Mouse (Mus musculus) forebrain, postnatal 0 days (tissue): ENCODE results near the gene Thsd4. TPM values are rescaled to one million over a fixed set of nuclear protein-coding genes. Genes with fewer than 3 reads are reported as not detected.
A peak's percentile ranks its signal among the peaks of the same experiment; 100 is the strongest.

Source experiments
- ATAC-seq: fragments of 200-750 bp; cut with Nextera tagmentation; 2 replicates; pipeline ENCODE4 v1.8.0; 2017; ENCODE audit warnings: mild to moderate bottlenecking, moderate library complexity
- DNase-seq: peaks from one replicate; pipeline ENCODE4 v3.0.0-alpha.2; 2015
- H3K27ac ChIP-seq: fragments of 300-500 bp; sonication (generic); 2 replicates; pipeline ENCODE4 v1.5.1; 2014; ENCODE audit warnings: low read depth, mild to moderate bottlenecking, antibody characterized with exemption, low read length, moderate library complexity, mixed read lengths
- H3K27me3 ChIP-seq: fragments of 300-500 bp; sonication (generic); 2 replicates; pipeline ENCODE4 v1.6.1; 2014; ENCODE audit warnings: mild to moderate bottlenecking, low read length, mixed read lengths; ENCODE audit not compliant: insufficient read depth
- H3K36me3 ChIP-seq: fragments of 300-500 bp; sonication (generic); 2 replicates; pipeline ENCODE4 v1.6.1; 2014; ENCODE audit warnings: mild to moderate bottlenecking, moderate library complexity; ENCODE audit not compliant: insufficient read depth
- H3K4me1 ChIP-seq: fragments of 300-500 bp; sonication (generic); 2 replicates; pipeline ENCODE4 v1.6.1; 2014; ENCODE audit warnings: antibody characterized with exemption; ENCODE audit not compliant: insufficient read depth
- H3K4me2 ChIP-seq: fragments of 300-500 bp; sonication (generic); 2 replicates; pipeline ENCODE4 v1.6.1; 2014; ENCODE audit warnings: low read depth, mild to moderate bottlenecking, moderate library complexity
- H3K4me3 ChIP-seq: fragments of 300-500 bp; sonication (generic); 2 replicates; pipeline ENCODE4 v1.5.1; 2014; ENCODE audit warnings: low read depth, low read length, mixed read lengths
- H3K9ac ChIP-seq: fragments of 300-500 bp; sonication (generic); 2 replicates; pipeline ENCODE4 v1.6.1; 2014; ENCODE audit warnings: mild to moderate bottlenecking
- H3K9me3 ChIP-seq: fragments of 300-500 bp; sonication (generic); 2 replicates; pipeline ENCODE4 v1.6.1; 2016; ENCODE audit warnings: low read length
- CTCF ChIP-seq: sonication (generic); IDR thresholded peaks from 2 replicates; pipeline ENCODE4 v1.5.1; 2016; ENCODE audit warnings: antibody characterized with exemption, control low read depth, low read depth
- WGBS: fragments of 180-500 bp; shearing (Covaris S2); extraction: QIAGEN DNeasy Blood & Tissue Kit; methylation state at CpG from one replicate; pipeline ENCODE4 v1.1.7; 2014; 5-methylcytosine and 5-hydroxymethylcytosine counted together
- polyA plus RNA-seq: library from polyadenylated mRNA; unstranded; fragments of >200 nt; fragmentation: Nextera tagmentation; extraction: Ambion mirVana; gene quantifications from 2 replicates; pipeline ENCODE4 v1.2.1, GENCODE M21; 2015
- total RNA-seq: library from RNA; depleted of rRNA; stranded (reverse); fragments of >200 nt; gene quantifications from 2 replicates; pipeline ENCODE4 v1.2.3, GENCODE M21; 2014

Thsd4 gene
- total and polyA plus RNA-seq, 2 experiments from 2014 or later: 3.5 to 14.2 TPM

- H3K27ac ChIP-seq: no peak overlapping the region
Measured at GRCm38 (mm10) chr9:60492275-60492974, 29.4 kb downstream of the Thsd4 start.

GRCm38 (mm10) chr9:60491489-60492100 lies 30.3 kb downstream of the Thsd4 start:
- Histone ChIP-seq H3K36me3 (no peaks in the 10 kb centered on the region), H3K27me3 (no peaks in the 10 kb centered on the region), H3K4me1 (peaks cover 4% of the 10 kb centered on the region; the same call in 1 of the 2 replicates), H3K27ac (no peak overlapping the region), H3K4me2 (no peak overlapping the region), H3K9me3 (no peaks in the 10 kb centered on the region), H3K9ac (no peak overlapping the region), H3K4me3 (no peak overlapping the region)
- ATAC-seq (no peak), DNase-seq (no peak)
- no peak for TF ChIP-seq CTCF
- 64% methylated on average over 16 of the region's 16 CpGs for WGBS

More at GRCm38 (mm10) chr9:60492275-60492974, 29.4 kb downstream of the Thsd4 start:
- TF ChIP-seq CTCF: no peak
- DNase-seq (no peak), ATAC-seq (no peak)
- peaks cover 4% of the 10 kb centered on the region; the same call in 1 of the 2 replicates for H3K4me1 ChIP-seq
- H3K9me3 ChIP-seq: no peaks in the 10 kb centered on the region
- H3K9ac ChIP-seq: no peak overlapping the region
- no peaks in the 10 kb centered on the region for H3K27me3 ChIP-seq
- WGBS: 91% methylated on average over 16 of the region's 16 CpGs
- H3K4me3 ChIP-seq: no peak overlapping the region
- no peak overlapping the region for H3K4me2 ChIP-seq
- H3K36me3 ChIP-seq: no peaks in the 10 kb centered on the region

- 79% methylated on average over 8 of the region's 8 CpGs for WGBS
- no peak for ATAC-seq
Measured at GRCm38 (mm10) chr9:60491079-60491478, 30.8 kb downstream of the Thsd4 start.

GRCm38 (mm10) chr9:60488816-60489215 lies 33.0 kb downstream of the Thsd4 start:
- TF ChIP-seq CTCF: no peak
- no peak overlapping the region for H3K4me3 ChIP-seq

More at GRCm38 (mm10) chr9:60491079-60491478, 30.8 kb downstream of the Thsd4 start:
- Histone ChIP-seq H3K27me3 (no peaks in the 10 kb centered on the region), H3K9ac (no peak overlapping the region), H3K27ac (no peak overlapping the region), H3K9me3 (no peaks in the 10 kb centered on the region), H3K4me2 (no peak overlapping the region), H3K4me1 (peaks cover 4% of the 10 kb centered on the region; the same call in 1 of the 2 replicates), H3K36me3 (no peaks in the 10 kb centered on the region), H3K4me3 (no peak overlapping the region)
- no peak for TF ChIP-seq CTCF
- no peak for DNase-seq

GRCm38 (mm10) chr9:60482165-60482564 lies 39.7 kb downstream of the Thsd4 start:
- Histone ChIP-seq H3K4me1 (no peaks in the 10 kb centered on the region), H3K4me2 (no peak overlapping the region), H3K36me3 (no peaks in the 10 kb centered on the region), H3K4me3 (no peak overlapping the region), H3K27ac (no peak overlapping the region), H3K9me3 (no peaks in the 10 kb centered on the region), H3K9ac (no peak overlapping the region), H3K27me3 (no peaks in the 10 kb centered on the region)
- 81% methylated on average over 4 of the region's 4 CpGs for WGBS
- DNase-seq (no peak), ATAC-seq (no peak)
- TF ChIP-seq CTCF: no peak

More at GRCm38 (mm10) chr9:60488816-60489215, 33.0 kb downstream of the Thsd4 start:
- H3K4me2 ChIP-seq: no peak overlapping the region
- no peak overlapping the region for H3K27ac ChIP-seq
- no peak for DNase-seq
- no peaks in the 10 kb centered on the region for H3K36me3 ChIP-seq
- H3K27me3 ChIP-seq: no peaks in the 10 kb centered on the region
- no peak for ATAC-seq
- H3K9ac ChIP-seq: no peak overlapping the region
- peaks cover 4% of the 10 kb centered on the region; the same call in 1 of the 2 replicates for H3K4me1 ChIP-seq
- WGBS: 67% methylated on average over 4 of the region's 4 CpGs
- no peaks in the 10 kb centered on the region for H3K9me3 ChIP-seq

GRCm38 (mm10) chr9:60480052-60480451 lies 41.8 kb downstream of the Thsd4 start:
- DNase-seq (peak; percentile 63), ATAC-seq (peak; percentile 56)
- Histone ChIP-seq H3K27ac (no peak overlapping the region), H3K4me1 (no peaks in the 10 kb centered on the region), H3K9me3 (no peaks in the 10 kb centered on the region), H3K27me3 (no peaks in the 10 kb centered on the region), H3K9ac (no peak overlapping the region), H3K4me3 (no peak overlapping the region), H3K4me2 (no peak overlapping the region), H3K36me3 (no peaks in the 10 kb centered on the region)
- TF ChIP-seq CTCF: no peak
- WGBS: 26% methylated on average over 3 of the region's 3 CpGs

GRCm38 (mm10) chr9:60478806-60479205 lies 43.0 kb downstream of the Thsd4 start:
- no peaks in the 10 kb centered on the region for H3K36me3 ChIP-seq
- 58% methylated on average over 6 of the region's 6 CpGs for WGBS
- ATAC-seq: no peak
- no peak overlapping the region for H3K4me3 ChIP-seq
- DNase-seq: no peak
- TF ChIP-seq CTCF: no peak
- H3K27me3 ChIP-seq: no peaks in the 10 kb centered on the region
- no peaks in the 10 kb centered on the region for H3K4me1 ChIP-seq
- H3K9me3 ChIP-seq: no peaks in the 10 kb centered on the region
- H3K9ac ChIP-seq: no peak overlapping the region
- no peak overlapping the region for H3K4me2 ChIP-seq
- H3K27ac ChIP-seq: no peak overlapping the region
